Mouse (Mus musculus) layer of hippocampus, adult 9-10 months (tissue): ENCODE results near the gene Cct5.

Source experiments
- DNase-seq: peaks from one replicate; pipeline ENCODE4 v3.0.0; 2022; ENCODE audit warnings: low spot score

Gene Cct5

GRCm38 (mm10) chr15:31601646-31602374, at the start of gene Cct5, which contains the start of gene Fam173b:
Cct5 (minus strand) TSS chr15:31601804.
Fam173b (plus strand) TSS chr15:31601852.
- peak; percentile 97 for DNase-seq

DNA sequence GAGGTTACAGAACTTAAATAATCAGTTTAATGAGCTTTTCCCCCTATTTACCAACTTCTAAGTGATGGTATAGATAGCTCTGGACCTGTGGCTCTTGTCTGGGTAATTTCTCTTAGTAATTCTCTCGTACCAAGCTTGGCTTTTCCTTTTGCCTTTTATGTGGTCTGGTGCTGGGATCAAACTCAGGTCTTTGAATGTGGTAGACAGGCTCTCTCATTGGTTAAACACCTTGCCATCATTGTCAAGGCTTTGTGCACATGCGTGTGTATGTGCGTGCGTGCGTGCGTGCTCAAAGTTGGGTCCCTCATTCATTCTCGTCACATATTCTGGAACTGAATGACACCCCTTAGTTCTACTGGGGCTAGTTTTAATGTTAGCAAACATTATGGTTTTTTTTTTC, 49.2 kb upstream of the Cct5 start:
- DNase-seq: no peak

GRCm38 (mm10) chr15:31649691-31650090, 48.1 kb upstream of the Cct5 start:
- no peak for DNase-seq

DNA sequence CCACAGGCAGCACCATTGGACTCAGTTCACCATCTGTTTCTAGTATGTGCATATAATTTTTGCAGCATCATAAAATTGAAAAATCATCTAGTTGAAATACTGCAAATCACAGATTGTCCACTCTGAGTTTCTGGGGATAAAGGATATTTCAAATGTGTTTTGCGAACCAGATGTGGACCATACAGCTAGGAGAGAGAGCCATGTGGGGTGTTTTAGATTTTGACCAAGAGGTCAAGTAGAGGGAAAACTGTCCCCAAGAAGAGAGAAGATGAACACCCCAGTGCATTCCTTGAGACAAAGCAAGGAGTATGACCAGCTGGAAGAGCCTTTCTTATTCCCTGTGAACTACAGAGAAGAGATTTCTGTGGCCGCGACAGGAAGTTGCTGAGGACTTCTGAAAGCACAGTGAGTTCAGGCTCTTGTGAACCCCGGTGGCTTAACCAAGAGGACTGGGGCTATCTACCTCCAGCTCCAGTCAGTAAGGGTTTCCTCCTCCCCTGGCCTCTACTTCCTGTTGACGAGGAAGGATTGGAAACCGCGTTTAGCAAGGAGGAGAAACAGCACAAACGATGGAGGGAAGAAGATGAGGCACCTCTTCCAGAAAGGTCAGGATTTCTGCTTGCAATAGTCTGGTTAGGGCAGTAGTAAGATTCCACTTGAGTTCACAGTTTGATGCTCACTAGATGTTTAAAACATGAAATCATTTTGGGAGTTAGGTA, 46.4 kb upstream of the Cct5 start:
- no peak for DNase-seq

GRCm38 (mm10) chr15:31647225-31647624, 45.6 kb upstream of the Cct5 start:
- no peak for DNase-seq

DNA sequence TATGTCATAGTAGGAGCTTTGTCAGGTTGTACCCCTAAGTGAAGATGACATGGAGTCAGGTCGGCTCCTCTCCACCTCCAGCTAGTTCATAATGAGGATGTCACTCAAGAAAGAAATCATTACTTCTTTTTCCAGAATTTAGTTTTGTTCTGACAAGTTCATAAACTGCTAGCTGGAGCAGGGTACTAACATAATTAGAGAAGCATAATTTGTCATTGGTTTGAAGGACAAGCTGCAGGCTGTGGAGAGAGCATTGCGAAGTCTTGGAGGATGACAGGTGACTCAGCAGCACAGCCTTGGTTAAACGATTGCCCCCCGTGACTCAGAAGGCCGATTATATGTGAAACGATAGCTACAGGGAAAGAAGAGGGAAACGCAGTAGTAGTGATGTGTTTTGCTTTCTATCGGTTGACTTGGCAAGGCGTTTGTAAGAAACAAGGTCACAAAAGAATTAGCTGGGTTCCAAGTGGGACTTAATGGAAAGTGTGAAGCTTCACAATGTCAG, 34.5 kb upstream of the Cct5 start:
- DNase-seq: no peak

GRCm38 (mm10) chr15:31634582-31634981, 33.0 kb upstream of the Cct5 start:
- DNase-seq: peak; percentile 78

DNA sequence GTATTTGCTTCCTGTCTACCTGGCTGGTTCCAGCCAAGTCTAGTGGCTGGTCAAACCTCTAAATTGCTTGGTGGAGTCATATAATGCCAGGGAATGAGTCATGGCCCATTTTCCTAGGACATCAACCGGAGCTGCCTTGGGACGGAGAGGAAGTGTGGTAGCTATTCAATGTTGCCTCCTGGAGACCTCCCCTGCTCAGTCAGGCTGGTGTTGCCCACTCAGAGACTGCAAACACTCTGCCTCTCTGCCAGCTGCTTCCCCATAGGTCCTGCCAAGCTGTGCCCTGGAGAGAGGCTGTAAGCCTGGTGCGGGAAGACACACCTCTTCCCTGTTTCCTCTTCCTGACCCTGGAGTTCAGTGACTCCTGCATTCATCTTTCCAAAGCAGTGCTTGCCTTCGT, 30.9 kb upstream of the Cct5 start:
- no peak for DNase-seq

DNA sequence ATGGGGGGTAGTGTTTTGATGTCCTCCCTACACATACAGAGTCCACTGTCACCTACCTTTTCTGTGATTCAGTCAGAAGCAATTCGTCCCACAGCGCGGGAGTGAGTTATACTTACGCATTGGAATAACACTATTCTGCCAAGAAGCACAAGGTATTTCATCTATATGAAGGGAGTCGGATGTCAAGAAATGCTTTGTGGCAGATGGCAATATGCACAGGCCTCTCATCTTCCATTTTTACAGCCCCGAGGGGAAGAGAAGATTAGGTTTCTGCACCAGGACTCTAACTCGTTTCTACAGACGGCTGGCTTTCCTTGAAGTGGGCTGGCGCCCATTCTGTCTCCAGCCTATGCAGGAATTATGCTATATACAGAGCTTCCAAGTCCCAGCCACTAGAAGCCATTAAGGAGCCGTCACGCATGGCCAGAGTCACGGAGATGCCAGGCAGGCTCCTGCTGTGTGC, 29.8 kb upstream of the Cct5 start:
- DNase-seq: no peak

GRCm38 (mm10) chr15:31629556-31629955, 28.0 kb upstream of the Cct5 start:
- DNase-seq: no peak

GRCm38 (mm10) chr15:31628180-31628579, 26.6 kb upstream of the Cct5 start:
- DNase-seq: no peak

- DNase-seq: no peak
These were observed 25.9 kb upstream of the Cct5 start for GRCm38 (mm10) chr15:31627277-31628154.

DNA sequence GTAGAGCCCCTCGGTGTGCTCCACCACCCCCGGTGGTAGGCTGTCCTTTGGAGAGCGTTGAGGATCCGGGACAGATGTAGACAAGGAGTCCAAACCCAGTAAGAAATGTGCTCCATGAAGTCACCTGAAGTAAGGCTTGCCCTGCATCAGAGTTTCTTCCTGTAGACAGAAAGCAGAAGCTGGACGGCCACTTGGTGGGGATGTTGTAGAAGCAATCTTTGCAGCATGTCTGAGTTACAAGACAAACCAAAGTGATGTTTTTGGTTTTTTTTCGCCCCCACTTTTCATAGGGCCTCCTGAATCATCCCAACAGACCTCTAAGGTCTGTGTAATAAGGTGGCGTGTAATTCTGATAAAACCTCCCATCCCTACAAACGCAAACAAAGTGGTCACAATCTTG, 17.9 kb upstream of the Cct5 start:
- DNase-seq: no peak

DNA sequence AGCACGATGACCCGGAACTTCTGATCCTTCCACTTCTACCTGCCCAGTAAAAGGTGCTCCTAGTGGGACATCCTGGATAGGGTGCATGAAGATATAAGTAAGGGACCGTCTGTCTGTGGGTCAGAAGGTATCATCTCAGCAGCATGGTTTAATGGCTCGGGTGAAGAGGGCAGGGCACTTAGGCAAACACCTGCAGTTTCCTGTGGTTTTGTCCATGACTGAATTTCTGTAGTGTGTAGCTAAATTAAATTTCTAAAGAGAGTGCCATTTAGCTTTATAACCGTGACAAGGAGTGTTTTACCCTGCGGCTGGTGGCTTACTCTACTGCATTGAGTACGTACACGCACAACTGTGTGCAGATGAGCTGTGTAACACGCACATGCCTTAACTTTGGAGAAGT, 15.7 kb upstream of the Cct5 start:
- DNase-seq: no peak

DNA sequence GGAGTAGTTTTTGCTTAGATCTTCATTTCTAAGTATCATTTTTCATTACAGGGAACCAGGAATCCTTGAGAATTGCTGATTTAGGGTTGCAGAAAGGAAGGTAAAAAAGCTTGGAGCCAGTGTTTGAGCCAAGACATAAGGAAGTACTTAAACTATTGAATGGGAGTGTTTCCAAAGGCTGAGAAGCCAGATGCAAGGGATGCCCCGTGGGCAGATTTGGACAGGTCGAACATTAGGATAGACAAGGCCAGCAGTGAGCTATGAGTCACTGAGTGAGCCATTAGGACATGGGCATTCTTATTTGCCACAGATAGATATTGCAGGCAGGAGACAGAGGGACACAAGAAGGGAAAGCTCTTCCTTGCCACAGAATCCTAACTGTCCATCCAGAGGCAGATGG, 13.1 kb upstream of the Cct5 start:
- DNase-seq: no peak

GRCm38 (mm10) chr15:31613826-31614453, 12.3 kb upstream of the Cct5 start:
- DNase-seq: no peak

DNA sequence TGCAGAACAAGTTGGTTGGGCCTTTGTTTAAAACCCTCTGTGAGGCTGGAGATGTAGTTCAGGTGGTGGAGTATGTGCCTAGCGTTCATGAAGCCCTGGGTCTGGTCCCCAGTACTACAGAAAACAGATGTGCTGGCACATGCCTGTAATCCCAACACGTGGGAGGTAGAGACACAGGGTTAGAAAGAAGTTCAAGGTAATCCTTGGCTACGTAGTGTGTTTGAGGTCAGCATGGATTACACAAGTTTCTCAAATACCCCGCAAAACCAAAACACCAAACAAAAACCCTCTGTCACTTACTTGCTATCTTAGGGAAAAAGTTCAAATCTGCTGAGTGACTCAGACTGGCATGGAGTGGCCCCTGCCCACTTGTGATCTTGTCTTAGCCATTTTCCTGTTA, 10.4 kb upstream of the Cct5 start:
- no peak for DNase-seq

- DNase-seq: no peak
These were observed 9.4 kb upstream of the Cct5 start for GRCm38 (mm10) chr15:31611027-31611426.

- no peak for DNase-seq
These were observed 5.2 kb upstream of the Cct5 start for GRCm38 (mm10) chr15:31606821-31607220.

- DNase-seq: no peak
These were observed 1.5 kb upstream of the Cct5 start for GRCm38 (mm10) chr15:31603113-31603512.

DNA sequence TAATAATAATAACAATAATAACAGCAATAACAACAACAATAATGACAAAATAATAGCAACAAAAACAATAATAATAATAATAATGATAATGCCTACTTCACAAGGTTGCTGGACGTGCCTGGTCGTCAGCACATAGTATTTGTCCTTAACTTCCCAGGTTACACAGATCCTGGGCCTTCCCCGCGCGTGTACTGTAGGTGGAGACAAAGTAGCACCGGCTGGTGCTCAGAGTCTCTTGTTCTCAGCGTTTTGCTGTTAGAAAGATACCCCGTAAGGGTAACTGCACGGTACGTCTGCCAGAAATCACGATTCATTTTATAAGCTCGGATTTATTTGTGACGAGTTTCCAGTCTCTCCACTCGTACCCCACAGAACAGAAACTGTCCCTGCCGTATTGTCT, 822 bp upstream of the Cct5 start:
- no peak for DNase-seq

DNA sequence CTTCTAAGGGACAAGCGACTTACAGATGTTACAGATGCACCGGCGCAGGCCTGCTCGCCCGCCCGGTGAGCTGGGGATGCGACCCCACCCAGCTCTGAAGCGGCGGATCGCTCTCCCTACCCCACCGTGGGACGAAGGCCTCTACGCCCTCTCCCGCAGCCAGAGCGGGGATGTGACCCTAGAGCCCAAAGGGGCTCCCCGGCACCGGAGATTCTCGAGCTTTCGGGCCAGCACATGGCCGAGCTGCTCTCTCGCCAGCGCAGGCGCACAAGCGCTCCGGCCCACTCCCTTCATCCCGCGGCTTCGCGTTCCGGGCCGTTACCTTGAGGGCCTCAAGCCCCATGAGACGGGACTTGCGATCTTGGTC, 342 bp downstream of the Cct5 start:
- DNase-seq: no peak
